Mouse (Mus musculus): ENCODE measurements around the gene Selenov.
"Not testable (repeated sequence)": the region's sequence is repeated elsewhere in the genome, so short reads cannot be mapped to it uniquely, and the experiment has no call there.

DNA sequence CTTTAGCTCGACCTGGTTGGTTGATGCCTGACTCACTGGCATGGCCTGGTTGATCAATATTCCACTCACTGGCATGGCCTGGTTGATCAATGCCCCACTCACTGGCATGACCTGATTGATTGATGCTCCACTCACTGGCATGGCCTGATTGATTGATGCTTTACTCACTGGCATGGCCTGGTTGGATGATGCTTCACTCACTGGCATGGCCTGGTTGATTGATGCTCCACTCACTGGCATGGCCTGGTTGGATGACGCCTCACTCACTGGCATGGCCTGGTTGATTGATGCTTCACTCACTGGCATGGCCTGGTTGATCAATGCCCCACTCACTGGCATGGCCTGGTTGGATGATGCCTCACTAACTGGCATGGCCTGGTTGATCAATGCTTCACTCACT is 47.0 kb downstream of the Selenov start:
- not testable (repeated sequence) for TF ChIP-seq CTCF (conservative IDR thresholded peaks at IDR 0.05; ENCODE audit: insufficient read depth, insufficient read length, low read depth, low read length); POLR2A (IDR thresholded peaks at IDR 0.05; ENCODE audit: low read depth, low read length)
